Mouse (Mus musculus): Measurements from ENCODE around the gene Bcl6. TPM values are rescaled to one million over a fixed set of nuclear protein-coding genes. Genes with fewer than 3 reads are reported as not detected.

Gene Bcl6
- polyA plus RNA-seq, 1 experiment from 2014 or later: 0.24 TPM

- H3K4me1 ChIP-seq (replicated peaks): peaks cover 4% of the 10 kb centered on the region; the same call in 1 of the 2 replicates
- H3K4me3 ChIP-seq (replicated peaks): no peak overlapping the region
- H3K9ac ChIP-seq: no peak overlapping the region
- no peak overlapping the region for H3K4me2 ChIP-seq
- DNase-seq (no peak), ATAC-seq (ENCODE audit: low read depth) (no peak)
- no peaks in the 10 kb centered on the region for H3K9me3 ChIP-seq (replicated peaks)
- H3K36me3 ChIP-seq: no peaks in the 10 kb centered on the region
- WGBS (ENCODE audit: insufficient replicate concordance): 43% methylated on average over 3 of the region's 3 CpGs
- no peaks in the 10 kb centered on the region for H3K27me3 ChIP-seq
- H3K27ac ChIP-seq: no peak overlapping the region
Observed at GRCm38 (mm10) chr16:24014378-24014777, 25.7 kb upstream of the Bcl6 start.

- no peak overlapping the region for H3K4me3 ChIP-seq (replicated peaks)
- no peaks in the 10 kb centered on the region for H3K9me3 ChIP-seq (replicated peaks)
- WGBS (ENCODE audit: insufficient replicate concordance): 33% methylated on average over 3 of the region's 3 CpGs
- H3K9ac ChIP-seq: no peak overlapping the region
- H3K4me1 ChIP-seq (replicated peaks): peaks cover 4% of the 10 kb centered on the region; the same call in 1 of the 2 replicates
- DNase-seq (no peak), ATAC-seq (ENCODE audit: low read depth) (no peak)
- H3K27me3 ChIP-seq: no peaks in the 10 kb centered on the region
- no peaks in the 10 kb centered on the region for H3K36me3 ChIP-seq
- no peak overlapping the region for H3K27ac ChIP-seq
- H3K4me2 ChIP-seq: no peak overlapping the region
Observed at GRCm38 (mm10) chr16:24012066-24012465, 23.4 kb upstream of the Bcl6 start.

GRCm38 (mm10) chr16:24011306-24011705, 22.7 kb upstream of the Bcl6 start:
- Histone ChIP-seq H3K27ac (no peak overlapping the region), H3K4me1 (replicated peaks) (peaks cover 4% of the 10 kb centered on the region; the same call in 1 of the 2 replicates), H3K36me3 (no peaks in the 10 kb centered on the region), H3K4me3 (replicated peaks) (no peak overlapping the region), H3K9me3 (replicated peaks) (no peaks in the 10 kb centered on the region), H3K9ac (no peak overlapping the region), H3K27me3 (no peaks in the 10 kb centered on the region), H3K4me2 (no peak overlapping the region)
- ATAC-seq (ENCODE audit: low read depth) (no peak), DNase-seq (no peak)
- 61% methylated on average over 3 of the region's 3 CpGs for WGBS (ENCODE audit: insufficient replicate concordance)

GRCm38 (mm10) chr16:24009891-24010290, 21.2 kb upstream of the Bcl6 start:
- DNase-seq: no peak
- peaks cover 4% of the 10 kb centered on the region; the same call in 1 of the 2 replicates for H3K4me1 ChIP-seq (replicated peaks)
- H3K27ac ChIP-seq: no peak overlapping the region
- no peaks in the 10 kb centered on the region for H3K9me3 ChIP-seq (replicated peaks)
- H3K9ac ChIP-seq: no peak overlapping the region
- H3K4me3 ChIP-seq (replicated peaks): no peak overlapping the region
- 81% methylated on average over 2 of the region's 2 CpGs for WGBS (ENCODE audit: insufficient replicate concordance)
- H3K27me3 ChIP-seq: no peaks in the 10 kb centered on the region
- H3K4me2 ChIP-seq: no peak overlapping the region
- no peaks in the 10 kb centered on the region for H3K36me3 ChIP-seq
- ATAC-seq (ENCODE audit: low read depth): no peak

- 69% methylated on average over 8 of the region's 8 CpGs for WGBS (ENCODE audit: insufficient replicate concordance)
- Histone ChIP-seq H3K27ac (no peak overlapping the region), H3K36me3 (no peaks in the 10 kb centered on the region), H3K4me1 (replicated peaks) (no peaks in the 10 kb centered on the region), H3K9ac (no peak overlapping the region), H3K9me3 (replicated peaks) (no peaks in the 10 kb centered on the region), H3K4me3 (replicated peaks) (no peak overlapping the region), H3K27me3 (no peaks in the 10 kb centered on the region), H3K4me2 (no peak overlapping the region)
- no peak for ATAC-seq (ENCODE audit: low read depth)
- DNase-seq: no peak
Observed at GRCm38 (mm10) chr16:24005928-24006327, 17.3 kb upstream of the Bcl6 start.

GRCm38 (mm10) chr16:23997912-23998311, 9.3 kb upstream of the Bcl6 start:
- WGBS (ENCODE audit: insufficient replicate concordance): 75% methylated on average over 6 of the region's 6 CpGs
- no peaks in the 10 kb centered on the region for H3K9me3 ChIP-seq (replicated peaks)
- no peak for ATAC-seq (ENCODE audit: low read depth)
- no peak overlapping the region for H3K4me3 ChIP-seq (replicated peaks)
- no peak for DNase-seq
- H3K36me3 ChIP-seq: no peaks in the 10 kb centered on the region
- no peaks in the 10 kb centered on the region; the same call in 1 of the 2 replicates for H3K4me1 ChIP-seq (replicated peaks)
- H3K27ac ChIP-seq: no peak overlapping the region
- no peak overlapping the region for H3K4me2 ChIP-seq
- H3K9ac ChIP-seq: no peak overlapping the region
- 0 out of 2 replicates have a peak, but pooled peaks cover 8% of the 10 kb centered on the region for H3K27me3 ChIP-seq

GRCm38 (mm10) chr16:23997228-23997627, 8.6 kb upstream of the Bcl6 start:
- no peak overlapping the region for H3K27ac ChIP-seq
- DNase-seq: no peak
- H3K9ac ChIP-seq: no peak overlapping the region
- 58% methylated on average over 3 of the region's 3 CpGs for WGBS (ENCODE audit: insufficient replicate concordance)
- H3K27me3 ChIP-seq: peaks cover 13% of the 10 kb centered on the region; the same call in 1 of the 2 replicates
- H3K36me3 ChIP-seq: no peaks in the 10 kb centered on the region
- H3K9me3 ChIP-seq (replicated peaks): no peaks in the 10 kb centered on the region
- no peak overlapping the region for H3K4me2 ChIP-seq
- no peaks in the 10 kb centered on the region; the same call in 1 of the 2 replicates for H3K4me1 ChIP-seq (replicated peaks)
- no peak overlapping the region for H3K4me3 ChIP-seq (replicated peaks)
- no peak for ATAC-seq (ENCODE audit: low read depth)

- Histone ChIP-seq H3K9me3 (replicated peaks) (no peaks in the 10 kb centered on the region), H3K9ac (no peak overlapping the region), H3K27ac (no peak overlapping the region), H3K4me3 (replicated peaks) (no peak overlapping the region), H3K27me3 (peaks cover 20% of the 10 kb centered on the region), H3K36me3 (no peaks in the 10 kb centered on the region), H3K4me2 (no peak overlapping the region), H3K4me1 (replicated peaks) (peaks cover 5% of the 10 kb centered on the region)
- ATAC-seq (ENCODE audit: low read depth) (no peak), DNase-seq (no peak)
- WGBS (ENCODE audit: insufficient replicate concordance): 69% methylated on average over 7 of the region's 7 CpGs
Observed at GRCm38 (mm10) chr16:23996342-23996741, 7.7 kb upstream of the Bcl6 start.

- Histone ChIP-seq H3K4me2 (peak overlapping the region; percentile 30), H3K27ac (peak overlapping the region; percentile 69), H3K9me3 (replicated peaks) (no peaks in the 10 kb centered on the region), H3K4me3 (replicated peaks) (no peak overlapping the region), H3K4me1 (replicated peaks) (peaks cover 21% of the 10 kb centered on the region), H3K36me3 (no peaks in the 10 kb centered on the region), H3K9ac (no peak overlapping the region), H3K27me3 (peaks cover 47% of the 10 kb centered on the region)
- 23% methylated on average over 17 of the region's 17 CpGs for WGBS (ENCODE audit: insufficient replicate concordance)
- ATAC-seq (ENCODE audit: low read depth) (peak; percentile 55), DNase-seq (no peak)
Observed at GRCm38 (mm10) chr16:23993351-23994321, 5.0 kb upstream of the Bcl6 start.

GRCm38 (mm10) chr16:23991846-23992580, 3.4 kb upstream of the Bcl6 start:
- H3K27me3 ChIP-seq: peaks cover 63% of the 10 kb centered on the region
- WGBS (ENCODE audit: insufficient replicate concordance): 70% methylated on average over 14 of the region's 14 CpGs
- DNase-seq: no peak
- no peak overlapping the region for H3K4me3 ChIP-seq (replicated peaks)
- H3K4me2 ChIP-seq: no peak overlapping the region
- H3K36me3 ChIP-seq: no peaks in the 10 kb centered on the region
- H3K9ac ChIP-seq: no peak overlapping the region
- ATAC-seq (ENCODE audit: low read depth): no peak
- H3K9me3 ChIP-seq (replicated peaks): no peaks in the 10 kb centered on the region
- peaks cover 32% of the 10 kb centered on the region for H3K4me1 ChIP-seq (replicated peaks)
- no peak overlapping the region for H3K27ac ChIP-seq

- 3% methylated on average over 4 of the region's 4 CpGs for WGBS (ENCODE audit: insufficient replicate concordance)
Observed at GRCm38 (mm10) chr16:23991170-23991569, 2.5 kb upstream of the Bcl6 start.

More at GRCm38 (mm10) chr16:23991170-23991569, 2.5 kb upstream of the Bcl6 start:
- peaks cover 37% of the 10 kb centered on the region for H3K4me1 ChIP-seq (replicated peaks)
- H3K9ac ChIP-seq: no peak overlapping the region
- no peaks in the 10 kb centered on the region for H3K36me3 ChIP-seq
- DNase-seq (peak; percentile 54), ATAC-seq (ENCODE audit: low read depth) (no peak)
- H3K27me3 ChIP-seq: peaks cover 71% of the 10 kb centered on the region
- H3K4me3 ChIP-seq (replicated peaks): no peak overlapping the region
- H3K27ac ChIP-seq: no peak overlapping the region
- H3K4me2 ChIP-seq: 0 out of 2 replicates have a peak overlapping the region, but pooled peaks have one; percentile 96
- H3K9me3 ChIP-seq (replicated peaks): no peaks in the 10 kb centered on the region

Measured in liver, embryonic 13.5 days (tissue).